Mouse (Mus musculus) right cerebral cortex, postnatal 36 days (tissue): ENCODE results near the gene Eif3k.
"Not testable (repeated sequence)": the region's sequence is repeated elsewhere in the genome, so short reads cannot be mapped to it uniquely, and the experiment has no call there.

Source experiments
- DNase-seq, 2 experiments: peaks; one replicate each; pipeline ENCODE4 v3.0.0; 2022; ENCODE audit warnings: low spot score in 2 of 2, mixed read lengths in 1 of 2

The Eif3k gene

GRCm38 (mm10) chr7:28985207-28985606 lies 3.5 kb upstream of the Eif3k start:
- DNase-seq: no peak

DNA sequence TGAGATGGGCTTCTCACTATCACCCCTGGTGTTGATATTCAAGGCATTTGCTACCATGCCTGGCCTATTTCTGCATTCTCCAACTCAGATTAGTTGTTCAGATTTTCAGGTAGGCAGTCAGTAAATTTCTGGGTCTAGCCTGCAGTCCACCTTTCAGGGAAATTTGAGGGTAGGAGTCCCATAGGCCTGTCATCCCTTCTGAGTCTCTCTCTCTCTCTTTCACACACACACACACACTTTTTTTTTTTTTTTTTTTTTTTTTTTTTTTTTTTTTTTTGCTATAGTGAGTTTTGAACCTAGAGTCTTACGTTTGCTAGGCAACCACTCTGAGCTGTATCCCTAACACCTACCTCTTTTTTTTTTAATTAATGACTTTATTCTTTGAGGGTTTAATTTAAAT lies 2.8 kb upstream of the Eif3k start:
- DNase-seq: no peak

DNA sequence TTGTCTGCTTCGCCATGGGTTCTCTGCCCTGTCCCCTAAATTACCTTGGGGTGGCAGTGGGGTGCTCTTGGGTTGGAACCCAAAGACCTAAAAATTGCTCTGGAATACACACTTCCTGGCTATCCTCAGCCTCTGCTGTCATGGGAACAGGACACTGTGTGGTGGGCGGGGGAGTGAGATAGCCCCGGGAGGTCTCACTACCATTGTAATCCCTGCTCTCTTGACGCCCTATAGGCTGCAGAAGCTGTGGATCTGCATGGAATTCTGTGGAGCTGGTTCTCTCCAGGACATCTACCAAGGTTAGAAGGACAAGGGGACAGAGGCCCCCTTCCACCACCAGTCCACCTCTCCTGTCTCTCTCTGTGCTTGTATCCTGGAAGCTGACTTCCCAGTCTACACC lies 2.2 kb upstream of the Eif3k start:
- DNase-seq: no peak

GRCm38 (mm10) chr7:28983141-28983564 lies 1.5 kb upstream of the Eif3k start:
- no peak for DNase-seq

DNA sequence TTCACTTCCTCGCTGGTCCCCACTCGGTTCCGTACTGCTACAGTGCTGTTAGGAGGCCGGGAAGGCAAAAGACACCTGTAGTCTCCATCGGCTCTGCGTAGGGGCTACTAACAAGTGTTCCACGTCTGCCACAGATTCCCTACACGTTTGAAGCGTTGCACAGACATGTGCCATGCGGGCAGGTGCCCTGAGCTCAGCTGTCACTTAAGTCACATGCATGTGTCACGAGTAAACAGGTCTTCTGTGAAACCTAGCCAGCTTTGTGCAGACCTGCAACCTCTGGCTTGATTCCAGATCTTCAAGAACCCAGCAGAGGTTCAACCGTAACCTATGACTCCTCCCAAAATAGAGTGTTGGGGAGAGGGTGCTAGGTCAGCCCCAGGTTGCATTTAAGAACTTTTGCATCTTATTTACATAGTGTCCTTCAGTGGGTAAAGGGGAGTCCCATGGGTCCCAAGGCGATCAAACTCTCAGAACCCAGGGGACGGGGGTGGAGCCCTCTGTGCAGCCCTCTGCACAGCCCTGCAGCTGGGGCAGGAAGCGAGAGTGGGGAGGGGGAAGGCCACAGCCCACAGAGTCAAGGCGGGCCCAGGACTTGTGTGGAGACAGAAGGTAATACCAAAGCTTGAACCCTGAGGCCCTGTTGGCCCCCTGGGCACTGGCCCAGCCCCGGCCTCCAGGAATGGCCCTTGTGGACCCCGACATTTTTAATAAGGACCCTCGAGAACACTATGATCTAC lies 780 bp upstream of the Eif3k start:
- DNase-seq: no peak

DNA sequence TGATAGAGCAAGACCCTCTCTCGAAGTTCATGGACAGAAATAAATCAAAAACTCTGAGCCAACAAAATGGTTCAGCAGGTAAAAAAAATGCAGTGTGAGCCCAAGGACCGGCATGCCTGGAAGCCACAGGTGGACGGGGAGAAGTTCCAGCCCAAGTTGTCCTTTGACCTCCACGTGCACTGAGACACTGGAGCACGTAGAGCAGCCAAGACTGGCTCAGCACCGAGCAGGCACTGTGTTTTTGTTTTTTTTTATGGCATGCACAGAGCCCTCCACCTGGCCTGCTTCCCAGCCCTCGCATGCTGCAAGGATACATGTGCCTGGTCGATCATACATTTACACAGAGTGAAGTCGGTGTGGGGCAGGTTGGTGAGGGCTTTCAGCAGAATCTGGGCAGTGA lies 4.1 kb downstream of the Eif3k start:
- no peak for DNase-seq

DNA sequence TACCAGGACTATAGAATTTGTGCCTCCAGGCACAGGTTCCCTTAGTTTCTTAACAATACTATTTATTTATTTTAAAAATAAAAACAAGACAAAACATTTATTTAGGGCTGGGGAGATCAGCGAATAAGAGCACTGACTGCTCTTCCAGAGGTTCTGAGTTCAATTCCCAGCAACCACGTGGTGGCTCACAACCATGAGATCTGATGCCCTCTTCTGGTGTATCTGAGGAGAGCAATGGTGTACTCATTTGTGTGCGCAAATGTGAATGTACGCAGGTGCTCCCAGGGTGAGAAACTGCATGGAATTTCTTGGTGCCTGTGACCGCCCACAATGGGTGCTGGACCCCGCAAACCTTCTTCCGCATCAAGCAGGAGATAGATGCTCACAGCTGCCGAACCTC lies 8.6 kb downstream of the Eif3k start:
- no peak for DNase-seq

- DNase-seq: peak; percentile 52 to 61
These were observed 9.1 kb downstream of the Eif3k start for GRCm38 (mm10) chr7:28972542-28972985.

- no peak for DNase-seq
These were observed 9.8 kb downstream of the Eif3k start for GRCm38 (mm10) chr7:28971770-28972269.

DNA sequence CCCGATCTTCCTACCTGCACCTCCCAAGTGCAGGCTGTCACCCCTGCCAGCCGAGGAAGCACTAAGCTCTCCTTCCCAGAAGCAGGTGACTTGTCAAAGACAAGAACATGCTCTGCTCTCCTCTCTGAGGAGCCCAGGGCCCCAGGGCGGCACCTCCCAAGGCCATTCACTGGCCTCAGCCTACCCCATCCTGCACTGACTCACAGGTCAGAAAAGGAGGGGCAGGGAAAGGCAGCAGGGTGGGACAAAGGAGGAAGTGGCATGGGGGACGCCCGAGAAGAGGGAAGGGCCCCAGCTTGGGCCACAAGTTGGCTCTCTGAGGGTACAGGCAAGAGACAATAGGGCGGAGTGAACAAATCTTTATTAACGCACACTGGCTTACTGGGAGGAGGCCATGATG lies 10.6 kb downstream of the Eif3k start:
- no peak for DNase-seq

- DNase-seq: no peak
These were observed 11.8 kb downstream of the Eif3k start for GRCm38 (mm10) chr7:28969672-28970394.

GRCm38 (mm10) chr7:28969271-28969670 lies 12.4 kb downstream of the Eif3k start:
- DNase-seq: no peak

- DNase-seq: not testable (repeated sequence)
These were observed 13.5 kb downstream of the Eif3k start for GRCm38 (mm10) chr7:28968120-28968519.

- no peak for DNase-seq
These were observed 14.7 kb downstream of the Eif3k start for GRCm38 (mm10) chr7:28966751-28967505.

DNA sequence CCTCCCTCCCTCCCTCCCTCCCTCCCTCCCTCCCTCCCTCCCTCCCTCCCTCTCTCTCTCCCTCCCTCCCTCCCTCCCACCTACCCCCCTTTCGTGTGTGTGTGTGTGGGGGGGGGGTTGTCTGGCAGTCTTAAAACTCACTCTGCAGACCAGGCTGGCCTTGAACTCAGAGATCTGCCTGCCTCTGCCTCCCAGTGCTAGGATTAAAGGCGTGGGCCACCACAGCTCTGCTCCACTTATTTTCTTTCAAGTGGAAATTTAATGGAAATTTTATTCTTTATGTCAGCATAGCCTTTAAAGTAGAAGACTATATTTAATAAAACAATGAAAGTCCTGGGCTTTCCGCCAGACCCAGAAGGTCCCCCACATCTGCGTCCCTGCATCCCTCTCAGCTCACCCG lies 15.5 kb downstream of the Eif3k start:
- DNase-seq: no peak

- no peak for DNase-seq
These were observed 16.3 kb downstream of the Eif3k start for GRCm38 (mm10) chr7:28965346-28965840.

GRCm38 (mm10) chr7:28963399-28963923 lies 18.2 kb downstream of the Eif3k start:
- DNase-seq: no peak

- peak; percentile 98 for DNase-seq
These were observed 19.6 kb downstream of the Eif3k start, which contains the start of gene Actn4 for GRCm38 (mm10) chr7:28961927-28962670. Actn4 (minus strand) TSS chr7:28962340.

GRCm38 (mm10) chr7:28961584-28961926 lies 20.1 kb downstream of the Eif3k start:
- no peak for DNase-seq

GRCm38 (mm10) chr7:28960354-28961046 lies 21.2 kb downstream of the Eif3k start:
- DNase-seq: no peak
